In genomic region chr1:74240832-74241231, GRCm38 (mm10) we compare ENCODE assay signal across 14 mouse cellular contexts. TPM values are rescaled to one million over a fixed set of nuclear protein-coding genes. Genes with fewer than 3 reads are reported as not detected.
A peak's percentile ranks its signal among the peaks of the same experiment; 100 is the strongest.
DNase-seq lines count a peak whose midpoint lies in the region; ATAC-seq and TF ChIP-seq lines count a peak whose summit lies in the region.
"Had no signal": no experiment of that assay in that cellular context is flagged by ENCODE, and none has a peak within 500 bp of the region (broad histone marks: within the 10 kb centered on the region; RNA-seq: fewer than 3 reads in every experiment).

No protein-coding gene starts in this region.

- no peak for ATAC-seq in kidney, embryonic 15.5 days (replicated peaks; ENCODE audit: low FRiP score)
- ATAC-seq in liver, embryonic 14.5 days (ENCODE audit: insufficient read depth): no peak
- no peak for ATAC-seq in megakaryocyte progenitor cell, adult 5-6 weeks (replicated peaks; ENCODE audit: poor library complexity)

- no peak overlapping the region for H3K9ac ChIP-seq in kidney, embryonic 15.5 days
- H3K9ac ChIP-seq in liver, embryonic 14.5 days (replicated peaks): no peak overlapping the region
- H3K9ac ChIP-seq: forebrain, embryonic 12.5 days had no signal

- 52% methylated on average over 4 of the region's 4 CpGs for WGBS in kidney, embryonic 15.5 days
- 56% methylated on average over 4 of the region's 4 CpGs for WGBS in liver, embryonic 14.5 days (ENCODE audit: insufficient replicate concordance)

- no peaks in the 10 kb centered on the region for H3K9me3 ChIP-seq in kidney, embryonic 15.5 days (replicated peaks)
- no peaks in the 10 kb centered on the region for H3K9me3 ChIP-seq in liver, embryonic 14.5 days (ENCODE audit: control insufficient read depth, low read length)
- H3K9me3 ChIP-seq: forebrain, embryonic 12.5 days had no signal

- H3K4me2 ChIP-seq in kidney, embryonic 15.5 days: peak overlapping the region; percentile 20; the same call in 1 of the 2 replicates
- 0 out of 2 replicates have a peak overlapping the region, but pooled peaks have one; percentile 99 for H3K4me2 ChIP-seq in liver, embryonic 14.5 days (ENCODE audit: low read depth)
- H3K4me2 ChIP-seq: forebrain, embryonic 12.5 days had no signal

- no peaks in the 10 kb centered on the region for H3K27me3 ChIP-seq in kidney, embryonic 15.5 days
- H3K27me3 ChIP-seq in C2C12 (ENCODE audit: control insufficient read depth, insufficient read depth, insufficient read length): no peaks in the 10 kb centered on the region
- no peaks in the 10 kb centered on the region for H3K27me3 ChIP-seq in liver, embryonic 14.5 days (ENCODE audit: control insufficient read depth, insufficient read depth, low read length)
- H3K27me3 ChIP-seq: forebrain, embryonic 12.5 days had no signal

- peak overlapping the region; percentile 45 for H3ac ChIP-seq in C2C12 (ENCODE audit: control insufficient read depth, insufficient read length, low read depth)

- no peak for TF ChIP-seq CTCF in C2C12 (IDR thresholded peaks at IDR 0.05; ENCODE audit: control insufficient read depth, insufficient read depth, insufficient read length)
- no peak for TF ChIP-seq CTCF in liver, embryonic 14.5 days (IDR thresholded peaks at IDR 0.05; ENCODE audit: low read depth)

- H3K27ac ChIP-seq in kidney, embryonic 15.5 days: peak overlapping the region; percentile 65
- H3K27ac ChIP-seq in liver, embryonic 14.5 days: no peak overlapping the region
- H3K27ac ChIP-seq: forebrain, embryonic 12.5 days had no signal

- peaks cover 95% of the 10 kb centered on the region for H3K79me2 ChIP-seq in C2C12 (ENCODE audit: control insufficient read depth, insufficient read depth)

- no peak for TF ChIP-seq EP300 in liver, embryonic 14.5 days (IDR thresholded peaks at IDR 0.05; ENCODE audit: low read depth)

- H3K79me3 ChIP-seq in C2C12 (ENCODE audit: low read depth): peaks cover 90% of the 10 kb centered on the region

- no peak for DNase-seq in kidney, adult 9 months
- peak; percentile 26 for DNase-seq in MEL-GATA-1-ER (ENCODE audit: extremely low read depth, low read depth)
- no peak for DNase-seq in liver, embryonic 14.5 days (ENCODE audit: low read depth in 3 of 3, low spot score in 3 of 3)
- no peak for DNase-seq in frontal cortex, postnatal 10 days (ENCODE audit: low spot score in 2 of 2)
- DNase-seq: adrenal gland, postnatal 36 days; cerebellum, postnatal 10 days; spleen, adult 18-20 months had no signal

- no peaks in the 10 kb centered on the region for H3K36me3 ChIP-seq in kidney, embryonic 15.5 days
- peaks cover 11% of the 10 kb centered on the region for H3K36me3 ChIP-seq in C2C12 (ENCODE audit: control insufficient read depth, insufficient read depth)
- H3K36me3 ChIP-seq in liver, embryonic 14.5 days (replicated peaks; ENCODE audit: control insufficient read depth, insufficient read depth, low read depth): no peaks in the 10 kb centered on the region; the same call in 1 of the 2 replicates
- H3K36me3 ChIP-seq: forebrain, embryonic 12.5 days had no signal

- peaks cover 61% of the 10 kb centered on the region for H3K4me1 ChIP-seq in kidney, embryonic 15.5 days
- peaks cover 28 to 31% of the 10 kb centered on the region in 2 experiments for H3K4me1 ChIP-seq in liver, embryonic 14.5 days (replicated peaks; ENCODE audit: control insufficient read depth in 2 of 2, insufficient read depth in 2 of 2, low read length in 1 of 2)

- no peak overlapping the region for H3K4me3 ChIP-seq in kidney, embryonic 15.5 days (replicated peaks)
- no peak overlapping the region for H3K4me3 ChIP-seq in C2C12 (ENCODE audit: insufficient read depth, poor library complexity, severe bottlenecking)
- H3K4me3 ChIP-seq in liver, embryonic 14.5 days (ENCODE audit: insufficient read depth in 1 of 2, low read depth in 2 of 2, low read length in 2 of 2): no peak overlapping the region
- H3K4me3 ChIP-seq: forebrain, embryonic 12.5 days had no signal

TF ChIP-seq in C2C12, 6 proteins besides CTCF, POLR2A, EP300 and RAD21:
- no peak for TF ChIP-seq MYOG (IDR thresholded peaks at IDR 0.05; ENCODE audit: control insufficient read depth, extremely low read depth, insufficient read length)
- TF ChIP-seq FOSL1 (IDR thresholded peaks at IDR 0.05; ENCODE audit: insufficient read depth, low read length, poor library complexity, severe bottlenecking): no peak
TF ChIP-seq in C2C12: peak in this region for 0.

RNA-seq across cellular contexts. Expression of gene Arpc2, which starts 4.9 kb away (rescaled TPM):
- polyA plus RNA-seq in kidney, embryonic 15.5 days (2015; fragmentation: Nextera tagmentation; extraction: Ambion mirVana): 446 and 449 TPM in 2 replicates
- polyA plus RNA-seq in C2C12 (2012; fragmentation: generic; extraction: Trizol): 281 TPM
- polyA plus RNA-seq in liver, embryonic 14.5 days (2012; rRNA removed): 58.8 and 95.3 TPM in 2 replicates
- polyA plus RNA-seq in liver, embryonic 14.5 days (2014; fragmentation: Nextera tagmentation; extraction: Ambion mirVana): 157 and 160 TPM in 2 replicates
- total RNA-seq in megakaryocyte progenitor cell, adult 5-6 weeks (2015): 802 and 912 TPM in 2 replicates
- total RNA-seq in megakaryocyte progenitor cell, adult 5-6 weeks (2017): 414 and 435 TPM in 2 replicates

RNA-seq across cellular contexts. Expression of gene Gpbar1, which starts 37.5 kb away (rescaled TPM):
- polyA plus RNA-seq in kidney, embryonic 15.5 days (2015; fragmentation: Nextera tagmentation; extraction: Ambion mirVana): 1.7 and 2.1 TPM in 2 replicates
- polyA plus RNA-seq in C2C12 (2012; fragmentation: generic; extraction: Trizol): not detected
- 0.57 and 1.0 TPM in 2 replicates for polyA plus RNA-seq in liver, embryonic 14.5 days (2012; rRNA removed)
- 0.56 and 1.1 TPM in 2 replicates for polyA plus RNA-seq in liver, embryonic 14.5 days (2014; fragmentation: Nextera tagmentation; extraction: Ambion mirVana)
- 0.12 TPM in 1 of 2 replicates, not detected in the other for total RNA-seq in megakaryocyte progenitor cell, adult 5-6 weeks (2015)
- not detected in 2 replicates for total RNA-seq in megakaryocyte progenitor cell, adult 5-6 weeks (2017)
- total RNA-seq: adrenal gland, postnatal 36 days; left cerebral cortex, postnatal 25 days had no signal

RNA-seq across cellular contexts. Expression of gene Aamp, which starts 43.7 kb away (rescaled TPM):
- polyA plus RNA-seq in kidney, embryonic 15.5 days (2015; fragmentation: Nextera tagmentation; extraction: Ambion mirVana): 267 and 283 TPM in 2 replicates
- 123 TPM for polyA plus RNA-seq in C2C12 (2012; fragmentation: generic; extraction: Trizol)
- 47.3 and 55.8 TPM in 2 replicates for polyA plus RNA-seq in liver, embryonic 14.5 days (2012; rRNA removed)
- polyA plus RNA-seq in liver, embryonic 14.5 days (2014; fragmentation: Nextera tagmentation; extraction: Ambion mirVana): 84.4 and 89.0 TPM in 2 replicates
- total RNA-seq in megakaryocyte progenitor cell, adult 5-6 weeks (2015): 45.3 and 49.7 TPM in 2 replicates
- 98.1 and 104 TPM in 2 replicates for total RNA-seq in megakaryocyte progenitor cell, adult 5-6 weeks (2017)

RNA-seq across cellular contexts. Expression of gene Pnkd, which starts 43.9 kb away (rescaled TPM):
- polyA plus RNA-seq in kidney, embryonic 15.5 days (2015; fragmentation: Nextera tagmentation; extraction: Ambion mirVana): 138 and 139 TPM in 2 replicates
- 68.0 TPM for polyA plus RNA-seq in C2C12 (2012; fragmentation: generic; extraction: Trizol)
- polyA plus RNA-seq in liver, embryonic 14.5 days (2012; rRNA removed): 16.8 and 17.8 TPM in 2 replicates
- polyA plus RNA-seq in liver, embryonic 14.5 days (2014; fragmentation: Nextera tagmentation; extraction: Ambion mirVana): 42.1 and 42.6 TPM in 2 replicates
- total RNA-seq in megakaryocyte progenitor cell, adult 5-6 weeks (2015): 29.8 and 32.4 TPM in 2 replicates
- total RNA-seq in megakaryocyte progenitor cell, adult 5-6 weeks (2017): 11.2 and 21.6 TPM in 2 replicates

RNA-seq across cellular contexts. Expression of gene Cxcr1, which starts 46.4 kb away (rescaled TPM):
- polyA plus RNA-seq in kidney, embryonic 15.5 days (2015; fragmentation: Nextera tagmentation; extraction: Ambion mirVana): not detected in 2 replicates
- polyA plus RNA-seq in C2C12 (2012; fragmentation: generic; extraction: Trizol): not detected
- polyA plus RNA-seq in liver, embryonic 14.5 days (2012; rRNA removed): not detected in 2 replicates
- polyA plus RNA-seq in liver, embryonic 14.5 days (2014; fragmentation: Nextera tagmentation; extraction: Ambion mirVana): not detected in 2 replicates
- total RNA-seq in megakaryocyte progenitor cell, adult 5-6 weeks (2015): not detected in 2 replicates
- not detected in 2 replicates for total RNA-seq in megakaryocyte progenitor cell, adult 5-6 weeks (2017)
- total RNA-seq: adrenal gland, postnatal 36 days; left cerebral cortex, postnatal 25 days; megakaryocyte-erythroid progenitor cell, adult 5-6 weeks had no signal
- polyA plus RNA-seq: forebrain, embryonic 12.5 days; urinary bladder, adult 2 months had no signal
